Mouse (Mus musculus) ovary, postnatal 10 days (tissue): Measurements from ENCODE around the gene Gm10722.
"Not testable (repeated sequence)": the region's sequence is repeated elsewhere in the genome, so short reads cannot be mapped to it uniquely, and the experiment has no call there.

Experiments
- DNase-seq: peaks from one replicate; pipeline ENCODE4 v3.0.0; 2022; ENCODE audit warnings: low spot score

The Gm10722 gene

GRCm38 (mm10) chr9:3000445-3000972 lies at the start of gene Gm10722:
Gene Gm10722 (plus strand): TSS chr9:3000922.
- DNase-seq = peak; percentile 24

GRCm38 (mm10) chr9:3001006-3001405 lies 284 bp downstream of the Gm10722 start:
- DNase-seq = not testable (repeated sequence)

- peak; percentile 100 for DNase-seq
These were observed 1.4 kb downstream of the Gm10722 start for GRCm38 (mm10) chr9:3001948-3002659.

GRCm38 (mm10) chr9:3002794-3003396 lies 2.2 kb downstream of the Gm10722 start, which contains the start of gene Gm11168:
Gene Gm11168 (plus strand): TSS chr9:3003346.
- not testable (repeated sequence) for DNase-seq

GRCm38 (mm10) chr9:3006179-3006578 lies 5.5 kb downstream of the Gm10722 start:
- not testable (repeated sequence) for DNase-seq

- DNase-seq = peak; percentile 100
These were observed 5.9 kb downstream of the Gm10722 start for GRCm38 (mm10) chr9:3006636-3007035.

- DNase-seq = not testable (repeated sequence)
These were observed 6.5 kb downstream of the Gm10722 start for GRCm38 (mm10) chr9:3007272-3007671.

GRCm38 (mm10) chr9:3009331-3009730 lies 8.6 kb downstream of the Gm10722 start:
- DNase-seq = not testable (repeated sequence)

- not testable (repeated sequence) for DNase-seq
These were observed 11.4 kb downstream of the Gm10722 start for GRCm38 (mm10) chr9:3012054-3012621.

GRCm38 (mm10) chr9:3012733-3013279 lies 12.1 kb downstream of the Gm10722 start, which contains the start of gene Gm10721:
Gene Gm10721 (plus strand): TSS chr9:3013140.
- not testable (repeated sequence) for DNase-seq

- DNase-seq = not testable (repeated sequence)
These were observed 14.6 kb downstream of the Gm10722 start, which contains the start of gene Gm10720 for GRCm38 (mm10) chr9:3015354-3015753. Gene Gm10720 (plus strand): TSS chr9:3015654.

- not testable (repeated sequence) for DNase-seq
These were observed 15.2 kb downstream of the Gm10722 start for GRCm38 (mm10) chr9:3015896-3016295.

- DNase-seq = not testable (repeated sequence)
These were observed 16.4 kb downstream of the Gm10722 start, which contains the start of gene Gm10719 for GRCm38 (mm10) chr9:3017108-3017507. Gene Gm10719 (plus strand): TSS chr9:3017408.

GRCm38 (mm10) chr9:3018944-3019343 lies 18.2 kb downstream of the Gm10722 start:
- not testable (repeated sequence) for DNase-seq

GRCm38 (mm10) chr9:3019835-3020727 lies 19.4 kb downstream of the Gm10722 start:
- DNase-seq = peak; percentile 38

GRCm38 (mm10) chr9:3022316-3023008 lies 21.7 kb downstream of the Gm10722 start:
- peak; percentile 59 for DNase-seq

- DNase-seq = not testable (repeated sequence)
These were observed 22.7 kb downstream of the Gm10722 start, which contains the start of gene Gm10718 for GRCm38 (mm10) chr9:3023312-3023984. Gene Gm10718 (plus strand): TSS chr9:3023547.

- DNase-seq = peak; percentile 96
These were observed 23.4 kb downstream of the Gm10722 start for GRCm38 (mm10) chr9:3023985-3024648.

- peak; percentile 31 for DNase-seq
These were observed 24.3 kb downstream of the Gm10722 start, which contains the start of gene Gm10717 for GRCm38 (mm10) chr9:3024912-3025467. Gene Gm10717 (plus strand): TSS chr9:3025417.
